Mouse (Mus musculus): ENCODE data around the gene Ciao2a. TPM values are rescaled to one million over a fixed set of nuclear protein-coding genes. Genes with fewer than 3 reads are reported as not detected.
A peak's percentile ranks its signal among the peaks of the same experiment; 100 is the strongest.

Gene Ciao2a
- total RNA-seq, 2 experiments from 2014 or later, result 25.7 to 26.2 TPM

DNA sequence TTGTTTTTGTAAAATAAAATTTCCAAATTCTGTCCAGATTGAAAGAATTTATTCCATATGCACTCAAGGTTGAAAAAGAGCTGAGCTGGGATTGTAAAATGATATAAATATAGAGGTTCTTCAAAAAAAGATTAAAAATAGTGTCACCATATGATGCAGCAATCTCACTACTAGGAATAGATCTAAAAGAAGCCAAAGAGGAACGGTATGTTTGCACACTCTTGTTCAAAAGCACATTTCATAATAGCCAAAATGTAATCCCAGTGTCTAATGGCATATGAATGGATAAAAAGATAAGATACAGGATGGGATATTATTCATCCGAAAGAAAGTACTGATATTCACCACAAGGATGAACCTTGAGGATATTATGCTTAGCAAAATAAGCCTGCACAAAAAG, 6.9 kb upstream of the Ciao2a start:
- DNase-seq (ENCODE audit: low spot score in 2 of 2), result no peak

DNA sequence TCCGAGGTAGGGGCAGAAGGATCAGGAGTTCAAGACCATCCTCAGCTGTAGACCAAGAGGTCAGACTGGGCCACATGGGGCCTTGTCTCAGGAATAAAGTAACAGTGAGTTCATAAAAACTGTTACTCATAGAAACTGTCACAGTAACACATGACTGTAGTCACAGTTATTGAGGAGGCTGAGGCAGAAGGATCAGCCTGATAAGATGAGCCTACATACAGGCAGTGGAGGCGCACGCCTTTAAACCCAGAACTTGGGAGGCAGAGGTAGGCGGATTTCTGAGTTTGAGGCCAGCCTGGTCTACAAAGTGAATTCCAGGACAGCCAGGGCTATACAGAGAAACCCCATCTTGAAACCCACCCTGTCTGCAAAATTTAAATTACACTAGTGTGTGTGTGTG, 6.3 kb upstream of the Ciao2a start:
- no peak for DNase-seq (ENCODE audit: low spot score in 2 of 2)

- no peak for DNase-seq (ENCODE audit: low spot score in 2 of 2)
Observed at GRCm38 (mm10) chr9:66120945-66121344, 5.5 kb upstream of the Ciao2a start.

- DNase-seq (ENCODE audit: low spot score in 2 of 2), result peak in 1 of 2 experiments; percentile 37
Observed at GRCm38 (mm10) chr9:66121421-66121820, 5.0 kb upstream of the Ciao2a start.

DNA sequence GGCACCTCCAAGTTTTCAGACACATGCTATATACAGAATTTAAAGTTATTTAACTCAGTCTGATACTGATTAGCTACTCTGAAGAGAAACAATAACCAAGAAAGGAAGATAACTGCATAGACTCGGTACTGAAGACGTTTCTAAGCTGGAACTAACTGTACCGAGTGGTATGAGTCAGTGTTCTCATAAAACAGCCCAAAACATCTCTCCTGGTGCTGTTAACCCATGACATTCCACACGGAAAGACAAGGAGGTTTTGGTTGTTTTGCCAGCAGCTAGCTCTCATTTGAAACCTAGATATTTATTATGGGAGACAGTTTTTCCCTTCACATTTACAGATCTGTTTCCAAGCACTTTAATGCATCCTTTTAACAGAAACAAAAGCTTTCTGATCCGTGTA, 2.8 kb upstream of the Ciao2a start:
- no peak for DNase-seq (ENCODE audit: low spot score in 2 of 2)

DNA sequence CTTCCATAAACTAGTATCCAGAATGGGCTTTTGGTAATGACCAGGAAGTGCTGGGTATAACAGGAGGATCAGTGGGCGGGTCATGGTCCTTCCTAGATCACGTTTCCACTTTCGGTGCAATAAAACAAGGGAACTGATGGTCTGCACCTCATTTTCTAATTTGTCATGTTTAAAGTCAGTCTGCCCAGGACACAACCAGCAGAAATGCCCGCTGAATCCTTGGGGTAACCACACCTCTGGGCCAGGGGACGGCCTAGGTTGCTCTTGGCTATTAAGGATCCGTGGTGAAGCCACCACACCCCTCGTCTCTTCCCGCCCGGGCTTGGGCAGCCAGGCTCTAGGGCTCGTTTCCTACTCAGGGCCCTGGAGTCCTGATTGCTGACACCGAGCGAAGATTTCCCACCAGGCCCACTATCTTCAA, 2.3 kb upstream of the Ciao2a start:
- no peak for DNase-seq (ENCODE audit: low spot score in 2 of 2)

DNA sequence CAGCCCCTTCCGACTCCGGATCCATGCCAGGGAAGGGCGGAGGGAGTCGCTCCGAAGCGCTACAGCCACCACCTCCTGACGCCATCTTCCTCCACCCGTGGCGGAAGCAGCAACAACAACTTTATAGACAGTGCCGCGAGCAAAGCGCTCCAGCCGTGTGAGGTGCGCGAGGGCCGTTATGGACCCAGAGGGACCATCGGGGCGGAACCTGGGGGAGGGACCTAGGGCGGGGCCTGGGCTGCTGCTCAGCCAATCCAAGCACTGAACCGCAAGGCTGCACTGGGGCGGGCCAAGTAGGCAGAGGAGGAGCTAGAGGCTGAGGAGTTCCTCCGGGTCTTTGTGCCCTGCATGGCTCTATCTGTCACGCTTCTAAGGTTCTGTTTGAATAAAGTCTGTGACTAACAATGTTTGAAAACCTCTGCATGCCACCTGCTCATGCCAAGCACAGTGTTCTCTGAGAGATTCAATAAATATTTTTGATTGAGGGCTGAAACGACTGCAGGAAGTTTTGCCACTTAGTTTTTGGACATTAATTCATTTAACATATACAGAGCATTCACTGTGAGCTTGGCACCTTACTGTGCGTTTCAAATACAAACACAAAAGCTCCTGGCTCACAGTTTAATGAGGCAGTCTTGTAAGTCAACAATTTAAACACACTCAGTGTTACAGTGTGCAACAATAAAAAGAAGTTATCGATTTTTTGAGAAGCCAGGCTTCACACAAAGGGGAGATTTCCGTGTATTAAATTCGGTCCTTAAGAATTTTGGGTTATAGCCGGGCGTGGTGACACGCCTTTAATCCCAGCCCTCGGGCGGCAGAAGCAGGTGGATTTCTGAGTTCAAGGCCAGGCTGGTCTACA, 1.5 kb upstream of the Ciao2a start:
- peak; percentile 92 to 97 for DNase-seq (ENCODE audit: low spot score in 2 of 2)

GRCm38 (mm10) chr9:66125543-66126455, 612 bp upstream of the Ciao2a start:
- no peak for DNase-seq (ENCODE audit: low spot score in 2 of 2)

GRCm38 (mm10) chr9:66127193-66127546, 759 bp downstream of the Ciao2a start:
- no peak for DNase-seq (ENCODE audit: low spot score in 2 of 2)

- DNase-seq (ENCODE audit: low spot score in 2 of 2), result no peak
Observed at GRCm38 (mm10) chr9:66127884-66128283, 1.5 kb downstream of the Ciao2a start.

GRCm38 (mm10) chr9:66131466-66131865, 5.1 kb downstream of the Ciao2a start:
- no peak for DNase-seq (ENCODE audit: low spot score in 2 of 2)

DNA sequence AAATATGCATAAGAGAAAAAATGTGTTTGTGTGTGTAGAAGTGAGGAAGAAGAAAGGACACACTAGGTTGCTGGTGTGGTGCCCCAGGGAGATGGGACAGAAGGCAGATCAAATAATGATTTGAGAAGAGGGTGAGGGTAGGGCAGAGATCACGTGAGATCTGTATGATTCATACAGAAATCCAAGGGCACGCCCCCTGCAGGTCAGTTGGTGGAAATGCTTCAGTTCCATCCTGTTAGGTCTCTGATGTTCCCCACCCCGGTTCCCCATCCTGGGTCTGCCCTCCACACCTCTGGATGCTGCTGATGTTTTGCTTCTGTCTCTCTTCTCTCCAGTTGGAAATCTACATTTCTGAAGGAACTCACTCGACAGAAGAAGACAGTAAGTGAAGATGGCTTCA, 9.6 kb downstream of the Ciao2a start:
- DNase-seq (ENCODE audit: low spot score in 2 of 2), result no peak

DNA sequence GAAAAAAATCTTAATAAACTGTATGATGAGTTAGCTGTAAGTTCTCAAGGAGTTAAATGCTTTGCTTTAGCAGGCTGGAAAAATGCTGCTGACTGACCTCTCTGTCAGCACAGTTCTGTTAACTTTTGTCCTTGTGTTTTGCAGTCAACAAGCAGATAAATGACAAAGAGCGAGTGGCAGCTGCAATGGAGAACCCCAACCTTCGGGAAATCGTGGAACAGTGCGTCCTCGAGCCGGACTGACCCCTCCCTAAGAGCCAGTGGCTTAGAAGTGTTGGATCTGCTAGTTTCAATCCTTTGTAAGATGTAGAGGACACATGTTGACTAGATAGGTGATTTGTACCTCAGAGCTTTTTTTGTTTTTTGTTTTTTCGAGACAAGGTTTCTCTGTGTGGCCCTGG, 11.8 kb downstream of the Ciao2a start:
- DNase-seq (ENCODE audit: low spot score in 2 of 2), result no peak

DNA sequence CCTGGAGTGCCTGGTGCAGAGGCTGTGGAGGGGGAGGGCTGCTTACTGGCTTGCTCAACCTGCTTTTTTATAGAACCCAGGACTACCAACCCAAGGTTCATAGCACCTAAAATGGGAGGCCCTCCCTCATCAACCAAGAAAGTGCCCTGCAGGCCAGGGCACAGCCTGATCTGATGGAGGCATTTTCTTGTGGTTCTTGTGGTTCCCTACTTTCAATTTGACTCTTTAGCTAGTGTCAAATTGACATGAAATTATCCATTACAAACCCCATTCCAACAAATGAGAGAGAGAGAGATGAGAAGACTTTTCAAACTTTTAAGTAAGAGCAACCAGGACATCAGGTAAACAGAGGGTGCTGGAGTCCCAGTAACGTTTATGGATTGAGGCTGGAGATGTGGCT, 15.9 kb downstream of the Ciao2a start:
- no peak for DNase-seq (ENCODE audit: low spot score in 2 of 2)

DNA sequence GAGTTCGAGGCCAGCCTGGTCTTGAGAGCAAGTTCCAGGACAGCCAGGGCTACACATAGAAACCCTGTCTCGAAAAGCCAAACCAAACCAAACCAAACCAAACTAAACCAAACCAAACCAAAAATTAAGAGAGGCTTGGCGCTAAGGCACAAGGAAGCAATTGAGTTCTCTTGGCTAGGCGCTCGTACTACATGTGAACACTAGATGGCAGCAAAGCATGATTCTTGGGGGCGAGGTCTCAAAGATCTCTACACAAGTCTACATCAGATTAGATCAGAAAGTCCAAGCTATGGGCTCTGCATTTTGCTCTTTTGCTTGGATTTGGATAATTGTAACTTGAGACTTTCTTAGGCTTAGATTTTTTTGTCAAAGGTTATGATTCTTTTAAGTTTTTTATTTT, 17.8 kb downstream of the Ciao2a start:
- DNase-seq (ENCODE audit: low spot score in 2 of 2), result peak; percentile 69 to 84

GRCm38 (mm10) chr9:66146141-66146540, 19.7 kb downstream of the Ciao2a start:
- DNase-seq (ENCODE audit: low spot score in 2 of 2), result no peak

GRCm38 (mm10) chr9:66152011-66152410, 25.6 kb downstream of the Ciao2a start:
- DNase-seq (ENCODE audit: low spot score in 2 of 2), result no peak

GRCm38 (mm10) chr9:66153594-66153993, 27.2 kb downstream of the Ciao2a start:
- DNase-seq (ENCODE audit: low spot score in 2 of 2), result no peak

DNA sequence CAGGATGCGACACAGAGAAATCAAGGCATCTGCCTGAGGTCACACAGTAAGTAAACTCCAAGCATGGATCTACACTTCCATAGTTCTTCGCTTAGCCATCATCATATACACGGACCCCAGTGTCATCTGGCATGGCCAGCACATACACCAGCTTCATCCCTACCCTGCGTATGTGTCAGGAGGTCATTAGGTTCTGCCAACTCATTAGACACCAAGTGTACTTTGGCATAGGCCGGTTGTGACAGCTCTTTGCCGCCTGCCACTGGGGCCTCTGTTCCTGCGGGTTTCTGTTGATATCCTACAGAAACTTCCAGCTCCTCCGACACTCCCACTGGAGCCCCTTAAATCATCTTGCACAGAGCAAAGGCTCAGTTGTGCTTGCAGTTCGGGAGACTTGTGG, 27.6 kb downstream of the Ciao2a start:
- no peak for DNase-seq (ENCODE audit: low spot score in 2 of 2)

DNA sequence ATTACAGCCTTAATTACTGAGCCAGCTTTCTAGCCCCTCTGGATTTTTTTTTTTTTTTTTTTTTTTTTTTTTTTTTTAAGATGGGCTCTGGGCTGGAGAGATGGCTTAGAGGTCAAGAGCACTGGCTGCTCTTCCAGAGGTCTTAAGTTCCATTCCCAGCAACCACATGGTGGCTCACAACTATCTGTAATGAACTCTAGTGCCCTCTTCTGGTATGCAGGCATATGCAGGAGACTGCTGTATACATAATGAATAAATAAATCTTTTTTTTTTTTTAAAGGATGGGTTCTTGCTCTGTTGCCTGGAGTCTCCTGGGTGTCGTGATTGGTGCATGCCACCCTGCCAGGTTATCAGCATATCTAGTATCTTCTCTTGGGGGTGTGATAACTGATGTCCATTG, 29.1 kb downstream of the Ciao2a start:
- DNase-seq (ENCODE audit: low spot score in 2 of 2), result no peak

GRCm38 (mm10) chr9:66157958-66158830, 31.8 kb downstream of the Ciao2a start, which contains the start of gene Dapk2:
Gene Dapk2, plus strand, starts transcription at chr9:66158223.
- peak; percentile 42 to 61 for DNase-seq (ENCODE audit: low spot score in 2 of 2)
